Mouse (Mus musculus) embryonic fibroblast, embryonic 13.5 days (primary cell): ENCODE results near the gene Cox4i2.

Experiments used
- CTCF ChIP-seq: IDR thresholded peaks from 2 replicates; pipeline ENCODE4 v1.5.1; 2011; ENCODE audit warnings: mild to moderate bottlenecking, control low read depth, low read length, moderate library complexity, borderline replicate concordance; ENCODE audit not compliant: insufficient read depth
- POLR2A ChIP-seq: IDR thresholded peaks from 2 replicates; pipeline ENCODE4 v1.6.1; 2011; ENCODE audit warnings: low read depth, mild to moderate bottlenecking, control low read depth, low read length, moderate library complexity

DNA sequence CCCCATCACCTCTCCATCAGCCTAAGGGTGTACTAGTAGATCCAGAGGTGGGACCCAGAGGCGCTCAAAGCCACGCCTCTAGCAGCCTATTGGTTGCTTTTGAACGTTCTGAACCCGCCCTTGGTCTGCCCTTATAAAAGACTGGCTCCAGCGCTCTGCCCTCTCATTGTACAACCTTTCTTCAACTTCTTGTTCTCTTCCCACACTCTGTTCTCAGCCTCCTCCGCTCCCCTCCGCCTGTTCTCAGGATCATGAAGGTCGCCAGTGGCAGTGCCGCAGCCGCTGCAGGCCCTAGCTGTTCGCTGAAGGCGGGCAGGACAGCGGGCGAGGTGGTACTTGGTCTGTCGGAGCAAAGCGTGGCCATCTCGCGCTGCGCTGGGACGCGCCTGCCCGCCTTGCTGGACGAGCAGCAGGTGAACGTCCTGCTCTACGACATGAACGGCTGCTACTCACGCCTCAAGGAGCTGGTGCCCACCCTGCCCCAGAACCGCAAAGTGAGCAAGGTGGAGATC is 17.8 kb upstream of the Cox4i2 start, which contains the start of gene Id1:
- TF ChIP-seq POLR2A (peak; percentile 100), CTCF (no peak)
